Mouse (Mus musculus) liver (tissue): ENCODE results near the gene Tle6.

Experiments
- DNase-seq: peaks from one replicate; pipeline ENCODE4 v3.0.0-alpha.2; 2020; ENCODE audit warnings: mixed read lengths

Gene Tle6

DNA sequence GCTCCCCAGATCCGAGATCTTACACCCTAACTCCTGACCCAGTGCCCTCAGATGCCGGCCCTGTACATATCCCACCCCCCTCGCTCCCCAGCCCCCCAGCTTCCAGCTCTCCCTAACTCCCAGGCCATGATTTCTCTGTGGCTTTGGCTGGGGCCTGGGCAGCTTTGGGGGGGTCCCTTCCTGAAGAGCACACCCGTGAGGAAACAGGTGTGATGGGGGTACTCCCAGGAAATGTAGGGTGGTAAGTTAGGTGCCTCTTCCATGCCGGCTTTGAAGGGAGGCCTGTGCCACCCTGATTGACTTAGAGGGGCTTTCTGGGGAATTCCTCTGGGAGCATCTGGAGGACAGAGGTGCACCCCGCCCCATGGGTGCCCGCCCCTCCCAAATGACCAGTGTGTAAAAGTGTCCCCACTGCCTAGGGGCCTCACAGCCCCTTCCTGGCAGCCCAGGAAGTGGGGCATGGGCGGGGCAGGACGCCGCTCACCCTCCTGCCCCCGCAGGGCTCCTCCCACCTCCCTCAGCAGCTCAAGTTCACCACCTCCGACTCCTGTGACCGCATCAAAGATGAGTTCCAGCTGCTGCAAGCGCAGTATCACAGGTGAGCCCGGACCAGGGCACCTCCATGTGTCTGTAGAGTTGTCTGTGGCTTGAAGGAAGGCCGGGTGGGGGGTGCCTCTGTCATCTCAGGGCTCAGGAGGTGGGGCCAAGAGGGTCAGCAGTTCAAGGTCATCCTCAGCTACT is 40.0 kb downstream of the Tle6 start:
- DNase-seq = peak; percentile 64

GRCm38 (mm10) chr10:81559627-81560539 is 41.0 kb downstream of the Tle6 start:
- DNase-seq = peak; percentile 52

GRCm38 (mm10) chr10:81559163-81559626 is 41.7 kb downstream of the Tle6 start, which contains the start of gene Aes:
Gene Aes (plus strand): TSS chr10:81559488.
- peak; percentile 79 for DNase-seq

GRCm38 (mm10) chr10:81557491-81557890 is 43.4 kb downstream of the Tle6 start:
- no peak for DNase-seq

GRCm38 (mm10) chr10:81556282-81556681 is 44.6 kb downstream of the Tle6 start:
- DNase-seq = no peak

GRCm38 (mm10) chr10:81553807-81554755 is 46.8 kb downstream of the Tle6 start:
- DNase-seq = no peak

GRCm38 (mm10) chr10:81553232-81553631 is 47.6 kb downstream of the Tle6 start:
- peak; percentile 65 for DNase-seq

- DNase-seq = peak; percentile 80
These were observed 49.2 kb downstream of the Tle6 start for GRCm38 (mm10) chr10:81551597-81552102.

DNA sequence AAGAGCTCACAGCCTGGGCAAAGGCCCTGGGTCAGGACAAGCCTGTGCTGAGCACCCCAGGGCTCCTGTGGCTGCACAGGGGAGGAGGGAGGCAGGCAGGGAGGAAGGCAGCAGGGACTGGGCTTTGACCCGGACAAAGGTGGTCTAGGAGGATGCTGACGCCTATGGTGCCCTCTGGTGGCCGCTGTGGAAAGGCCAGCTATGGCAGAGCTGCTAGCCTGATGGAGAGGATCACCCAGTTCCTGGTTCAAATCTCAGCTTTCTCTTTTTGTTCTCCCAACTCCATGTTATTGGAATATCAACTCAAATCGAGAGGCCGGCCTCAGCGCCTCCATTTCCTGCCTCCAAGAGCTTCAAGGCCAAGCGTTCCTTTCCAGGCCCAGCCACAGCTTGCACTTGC is 50.6 kb downstream of the Tle6 start:
- DNase-seq = peak; percentile 83

- no peak for DNase-seq
These were observed 51.9 kb downstream of the Tle6 start for GRCm38 (mm10) chr10:81548944-81549343.

- no peak for DNase-seq
These were observed 53.9 kb downstream of the Tle6 start for GRCm38 (mm10) chr10:81546788-81547571.

DNA sequence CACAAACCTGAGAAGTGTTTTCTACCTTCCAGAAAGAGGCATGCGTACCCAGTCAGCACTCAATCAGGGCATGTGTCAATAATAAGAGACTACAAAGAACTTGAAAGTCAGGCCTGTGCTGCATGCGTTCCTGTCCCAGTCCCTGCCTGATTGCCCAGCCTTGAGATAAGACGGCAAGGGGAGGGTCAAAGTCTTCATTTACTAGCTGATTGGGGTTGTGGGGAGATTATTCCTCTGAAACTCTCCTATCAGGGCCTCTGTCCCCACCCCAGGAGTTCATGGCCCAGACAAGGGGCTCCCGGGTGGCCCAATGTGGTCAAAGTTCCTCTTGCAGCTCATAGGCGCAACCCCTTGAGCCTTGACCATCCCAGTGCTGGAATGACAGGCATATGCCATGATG is 54.5 kb downstream of the Tle6 start:
- peak; percentile 72 for DNase-seq

GRCm38 (mm10) chr10:81545161-81545747 is 55.6 kb downstream of the Tle6 start, which contains the start of gene Gna11:
Gene Gna11 (minus strand): TSS chr10:81545190.
- DNase-seq = peak; percentile 100

DNA sequence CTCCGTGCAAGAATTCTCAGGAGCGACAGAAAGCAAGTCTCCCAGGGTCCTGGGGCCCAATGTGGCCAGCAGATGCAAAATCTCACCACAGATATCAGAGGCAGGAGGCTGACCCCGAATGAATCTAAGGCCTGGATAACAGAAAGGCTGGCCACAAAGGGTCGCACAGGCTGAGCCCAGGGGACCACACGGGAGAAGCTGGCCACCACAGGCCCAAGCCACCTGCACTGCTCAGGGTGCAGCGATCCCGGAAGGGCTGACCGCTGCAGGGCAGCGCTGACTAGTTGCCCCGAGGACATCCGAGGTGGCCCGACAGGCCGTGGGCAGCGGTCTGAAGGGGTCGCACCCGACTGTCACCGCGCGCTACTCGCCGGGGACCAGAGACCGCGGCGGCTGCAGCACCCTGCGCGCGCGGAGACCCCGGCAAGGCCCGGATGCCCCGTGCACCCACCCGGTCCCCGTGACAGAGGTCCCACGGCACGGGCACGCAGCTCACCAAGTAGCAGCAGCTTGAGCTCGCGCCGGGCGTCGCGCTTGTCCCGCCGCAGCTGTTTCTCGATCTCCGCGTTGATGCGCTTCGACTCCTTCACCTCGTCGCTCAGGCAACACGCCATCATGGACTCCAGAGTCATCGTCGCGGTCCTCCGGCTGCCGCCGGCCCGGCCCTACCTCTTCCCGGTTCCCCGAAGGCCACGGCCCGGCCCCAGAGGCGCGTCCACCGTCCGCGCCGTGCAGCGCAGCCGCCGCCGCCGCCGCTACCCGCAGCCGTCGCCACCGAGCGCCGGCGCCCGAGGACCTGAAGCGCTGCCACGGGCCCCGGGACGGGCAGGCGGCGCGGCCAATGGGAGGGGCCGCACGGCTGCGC is 56.3 kb downstream of the Tle6 start:
- no peak for DNase-seq

DNA sequence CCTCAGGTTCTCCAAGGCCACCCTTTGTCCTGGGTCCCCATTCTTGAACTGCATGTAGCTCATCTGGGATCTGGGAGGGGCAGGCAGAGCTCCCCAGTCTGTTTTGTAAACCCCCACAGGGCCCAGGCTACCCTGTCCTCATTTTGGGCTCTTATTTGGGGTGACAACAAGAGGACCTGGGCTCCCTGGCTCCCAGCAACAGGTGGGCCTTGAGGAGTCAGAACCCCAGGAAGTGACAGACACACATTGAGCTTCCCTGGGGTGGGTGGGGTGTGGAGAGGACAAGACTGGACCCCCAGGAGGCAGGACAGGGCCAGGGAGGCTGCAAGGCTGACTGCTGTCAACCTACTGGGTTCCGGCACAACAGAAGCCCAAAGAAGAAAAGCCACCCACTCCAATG is 57.2 kb downstream of the Tle6 start:
- no peak for DNase-seq

- no peak for DNase-seq
These were observed 58.0 kb downstream of the Tle6 start for GRCm38 (mm10) chr10:81542727-81543460.

DNA sequence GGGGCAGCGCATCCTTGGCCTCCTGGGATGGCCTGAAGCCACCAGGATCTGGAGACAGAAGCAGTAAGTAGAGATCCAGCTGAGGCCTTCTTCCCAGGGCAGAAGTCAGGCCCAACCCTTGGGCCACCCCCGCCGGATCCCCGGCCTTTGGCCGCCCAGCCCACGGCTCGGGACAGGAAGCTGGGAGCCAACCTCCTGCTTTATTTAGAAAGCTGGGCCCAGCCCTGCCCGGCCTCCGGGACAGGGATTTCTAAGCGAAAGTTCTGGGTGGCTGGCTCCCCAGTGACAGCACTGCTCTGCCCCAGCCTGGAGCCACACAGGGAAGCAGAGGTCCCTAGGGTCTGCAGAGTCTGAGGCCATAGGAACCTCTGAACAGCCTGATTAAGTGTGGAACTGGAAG is 59.1 kb downstream of the Tle6 start:
- peak; percentile 46 for DNase-seq

DNA sequence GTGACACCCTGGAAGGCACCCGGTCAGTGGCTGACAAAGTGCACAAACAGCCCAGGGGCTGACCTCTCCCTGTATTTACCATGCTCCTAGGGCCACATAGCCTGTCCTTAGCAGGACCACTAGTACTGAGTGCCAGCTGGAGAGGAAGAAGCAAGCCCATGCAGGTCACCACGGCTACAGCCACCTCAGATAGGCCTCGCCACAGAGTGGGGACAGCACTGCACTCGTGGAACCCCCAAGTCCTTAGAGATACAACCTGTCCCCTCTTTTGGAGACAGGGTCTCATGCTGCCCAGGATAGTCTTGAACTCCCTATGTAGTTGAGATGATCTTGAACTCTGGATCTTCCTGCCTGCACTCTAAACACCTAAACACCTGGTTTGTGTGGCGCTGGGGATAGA is 59.5 kb downstream of the Tle6 start:
- DNase-seq = no peak
